Mouse (Mus musculus) CH12.LX (cell line): ENCODE measurements around the gene Slc34a2.

Experiments used
- CHD1 ChIP-seq: IDR thresholded peaks from 2 replicates; pipeline ENCODE4 v1.6.1; 2012; ENCODE audit warnings: low read depth, low read length, improper control_type of control experiment, inconsistent platforms
- CHD2 ChIP-seq: IDR thresholded peaks from 2 replicates; pipeline ENCODE4 v1.6.1; 2011; ENCODE audit warnings: low read length, improper control_type of control experiment
- CTCF ChIP-seq, 2 experiments: IDR thresholded peaks in 1 of 2; conservative IDR thresholded peaks in 1 of 2; 2 replicates each; pipeline ENCODE4 v1.5.1; 2011 to 2012; ENCODE audit warnings: low read depth in 2 of 2, low read length in 2 of 2, improper control_type of control experiment in 1 of 2, inconsistent platforms in 1 of 2, mild to moderate bottlenecking in 1 of 2, moderate library complexity in 1 of 2
- ELF1 ChIP-seq: IDR thresholded peaks from 2 replicates; pipeline ENCODE4 v1.6.1; 2014; ENCODE audit warnings: low read depth, mild to moderate bottlenecking, inconsistent platforms, low read length, improper control_type of control experiment
- EP300 ChIP-seq: IDR thresholded peaks from 2 replicates; pipeline ENCODE4 v1.6.1; 2011; ENCODE audit warnings: low read length, improper control_type of control experiment
- JUND ChIP-seq: conservative IDR thresholded peaks from 2 replicates; pipeline ENCODE4 v1.6.1; 2011; ENCODE audit warnings: low read depth, low read length, improper control_type of control experiment
- MAX ChIP-seq: IDR thresholded peaks from 2 replicates; pipeline ENCODE4 v1.6.1; 2011; ENCODE audit warnings: low read length, improper control_type of control experiment
- MYC ChIP-seq: IDR thresholded peaks from 2 replicates; pipeline ENCODE4 v1.6.1; 2011; ENCODE audit warnings: low read depth, mild to moderate bottlenecking, improper control_type of control experiment, low read length
- NELFE ChIP-seq: IDR thresholded peaks from 2 replicates; pipeline ENCODE4 v1.6.1; 2011; ENCODE audit warnings: low read depth, low read length, improper control_type of control experiment
- POLR2A ChIP-seq: IDR thresholded peaks from 2 replicates; pipeline ENCODE4 v1.6.1; 2011; ENCODE audit warnings: low read depth, mild to moderate bottlenecking, improper control_type of control experiment, low read length
- RAD21 ChIP-seq: IDR thresholded peaks from 2 replicates; pipeline ENCODE4 v1.6.1; 2011; ENCODE audit warnings: low read depth, mild to moderate bottlenecking, low read length, improper control_type of control experiment, moderate library complexity
- USF1 ChIP-seq: IDR thresholded peaks from 2 replicates; pipeline ENCODE4 v1.6.1; 2014; ENCODE audit warnings: low read depth, mild to moderate bottlenecking, inconsistent platforms, low read length, improper control_type of control experiment
- ZC3H11A ChIP-seq: IDR thresholded peaks from 2 replicates; pipeline ENCODE4 v1.6.1; 2012; ENCODE audit warnings: low read depth, mild to moderate bottlenecking, inconsistent platforms, low read length, improper control_type of control experiment
- ZNF384 ChIP-seq: IDR thresholded peaks from 2 replicates; pipeline ENCODE4 v1.6.1; 2012; ENCODE audit warnings: low read depth, low read length, improper control_type of control experiment, inconsistent platforms

DNA sequence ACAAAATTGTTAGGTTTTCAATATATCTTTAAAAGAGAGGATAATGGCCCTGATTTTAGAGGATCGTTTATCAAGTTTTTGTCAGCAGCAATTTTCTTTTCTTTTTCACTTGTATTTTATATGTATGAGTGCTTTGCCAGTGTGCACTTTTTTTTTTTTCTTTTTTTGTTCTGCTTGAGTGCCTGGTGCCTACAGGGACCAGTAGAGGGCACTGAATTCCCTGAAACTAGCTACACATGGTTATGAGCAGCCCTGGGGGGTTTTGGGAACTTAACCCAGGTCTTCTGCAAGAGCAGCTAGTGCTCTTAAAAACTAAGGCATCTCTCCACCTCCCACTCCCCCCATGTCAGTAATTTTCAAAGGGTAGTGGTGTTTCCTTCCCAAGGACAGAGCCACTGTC, 70.8 kb downstream of the Slc34a2 start:
- TF ChIP-seq POLR2A (no peak), CTCF (conservative IDR thresholded peaks at IDR 0.05 in 1 of 2, IDR thresholded peaks at IDR 0.05 in 1 of 2; ENCODE audit: low read depth in 2 of 2, low read length in 2 of 2) (peak in 1 of 2 experiments; percentile 59; a peak in 2 of 4 replicates), ELF1 (no peak), CHD1 (no peak), RAD21 (peak; percentile 40), USF1 (no peak), CHD2 (no peak), NELFE (no peak), JUND (no peak), ZNF384 (peak; percentile 96), ZC3H11A (no peak), MYC (no peak), MAX (no peak), EP300 (no peak)
